Mouse (Mus musculus): Measurements from ENCODE around the gene P4htm. TPM values are rescaled to one million over a fixed set of nuclear protein-coding genes. Genes with fewer than 3 reads are reported as not detected.
A peak's percentile ranks its signal among the peaks of the same experiment; 100 is the strongest.

Gene P4htm
- polyA plus RNA-seq, 1 experiment from 2014 or later, result 2.1 TPM

DNA sequence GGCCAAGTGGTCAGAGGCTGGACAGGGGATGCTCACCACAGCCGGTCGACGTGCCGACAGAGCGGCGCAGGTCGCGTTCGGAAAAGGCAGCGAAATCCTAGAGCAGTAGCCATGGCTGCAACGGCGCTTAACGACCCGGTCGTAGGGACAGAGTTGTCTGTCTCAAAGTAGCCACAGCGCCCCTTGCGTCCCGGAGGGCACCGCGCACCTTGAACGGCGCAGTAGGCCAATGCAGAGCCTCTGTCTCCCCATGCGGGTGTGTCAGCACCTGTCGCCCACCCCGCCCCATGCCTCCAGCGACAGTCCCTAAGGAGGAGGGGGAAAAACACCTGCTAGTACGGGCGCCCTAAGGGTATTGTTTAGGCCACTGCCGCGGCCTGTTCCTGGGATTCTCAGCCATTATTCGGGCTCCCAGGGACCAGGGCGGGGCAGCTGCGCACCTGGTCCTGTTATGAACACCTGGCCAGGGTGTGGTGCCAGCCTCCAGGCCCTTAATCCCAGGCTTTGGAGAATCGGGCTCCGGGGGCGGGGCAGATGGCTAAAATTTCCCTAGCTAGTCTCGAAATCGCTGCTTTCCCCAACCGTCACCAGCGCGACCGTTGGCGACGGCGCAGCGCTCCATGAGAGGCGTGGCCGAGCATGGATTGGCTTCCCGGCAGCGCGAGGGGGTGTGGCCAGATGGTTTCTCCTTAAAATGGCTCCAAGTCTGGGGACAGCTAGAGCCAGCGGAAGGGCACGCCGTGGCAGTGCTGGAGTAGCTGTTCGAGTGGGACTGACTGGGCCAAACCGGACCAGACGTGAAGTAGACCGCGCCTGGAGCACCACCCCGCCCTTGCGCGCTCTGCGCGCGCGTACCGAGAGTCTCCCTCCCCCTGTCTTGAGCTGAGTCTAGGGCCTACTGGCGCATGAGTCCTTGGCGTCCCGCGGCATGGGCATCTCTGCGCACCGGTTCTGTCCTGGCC lies 30.4 kb downstream of the P4htm start, which contains the start of gene Ndufaf3:
Gene Ndufaf3, minus strand, starts transcription at position 620 of the 962 bp plus-strand sequence.
- DNase-seq (ENCODE audit: low spot score) (peak; percentile 97), ATAC-seq (replicated peaks; ENCODE audit: low FRiP score) (peak; percentile 78)
- Histone ChIP-seq H3K27me3 (replicated peaks; ENCODE audit: control insufficient read depth, insufficient read depth, low read length) (no peaks in the 10 kb centered on the region), H3K4me2 (peak within 1 kb of the TSS; percentile 100), H3K27ac (ENCODE audit: low read depth, low read length) (peak within 1 kb of the TSS; percentile 98), H3K4me1 (replicated peaks; ENCODE audit: control insufficient read depth, insufficient read depth, low read length) (peaks cover 47% of the 10 kb centered on the region), H3K36me3 (ENCODE audit: control insufficient read depth, insufficient read depth, low read length) (peaks cover 34% of the 10 kb centered on the region), H3K4me3 (ENCODE audit: low read depth, low read length) (peak within 1 kb of the TSS; percentile 78), H3K9ac (ENCODE audit: low read depth, low read length) (peak within 1 kb of the TSS; percentile 85), H3K9me3 (ENCODE audit: control insufficient read depth, low read length) (no peaks in the 10 kb centered on the region)
- under 1% methylated on average over 73 of the region's 73 CpGs for WGBS

DNA sequence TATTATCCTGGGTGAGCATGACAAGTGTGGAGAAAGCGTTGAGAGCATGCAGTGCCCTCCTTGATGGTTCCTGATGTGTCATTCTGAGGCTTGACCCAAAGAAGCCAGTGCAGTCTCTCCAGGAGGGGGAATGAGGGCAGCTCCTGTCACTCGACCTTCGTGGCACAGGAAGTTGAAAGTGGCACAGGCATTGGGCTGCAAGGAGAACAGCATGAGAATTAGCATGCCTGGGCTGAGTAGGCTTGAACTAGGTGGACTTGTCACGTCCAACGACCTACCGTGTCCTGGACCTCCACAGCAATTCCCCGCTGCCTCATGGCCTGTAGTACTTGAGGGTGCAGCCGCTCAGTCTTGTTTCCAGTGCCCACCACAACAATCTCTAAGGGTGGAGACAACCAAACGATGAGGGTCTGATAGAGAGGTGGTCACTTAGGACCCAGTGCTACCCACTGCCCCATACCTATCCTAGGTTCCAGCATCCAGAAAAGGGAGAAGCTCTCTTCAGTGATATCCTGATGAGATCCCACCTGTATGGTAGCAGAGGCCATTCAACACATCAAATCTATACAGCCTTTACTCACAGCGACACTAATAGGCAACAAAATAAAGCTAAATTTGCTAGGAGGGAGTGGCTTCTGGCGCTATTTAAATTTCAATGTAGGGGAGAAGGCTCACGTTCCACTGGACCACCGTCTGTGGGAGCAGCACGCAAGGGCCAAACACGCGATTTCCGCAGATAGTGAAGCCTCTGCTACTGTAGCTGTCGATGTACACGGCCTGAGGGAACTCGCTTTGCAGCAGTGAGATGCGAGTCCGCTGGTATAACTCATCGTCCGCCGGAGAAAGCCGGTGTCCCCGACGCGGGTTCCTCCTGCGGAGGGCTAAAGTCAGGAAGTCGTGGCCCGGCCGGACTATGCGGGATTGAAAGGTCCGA lies 31.3 kb downstream of the P4htm start:
- peaks cover 34% of the 10 kb centered on the region for H3K36me3 ChIP-seq (ENCODE audit: control insufficient read depth, insufficient read depth, low read length)
- peaks cover 55% of the 10 kb centered on the region for H3K4me1 ChIP-seq (replicated peaks; ENCODE audit: control insufficient read depth, insufficient read depth, low read length)
- peak overlapping the region; percentile 100 for H3K4me2 ChIP-seq
- DNase-seq (ENCODE audit: low spot score) (peak; percentile 42), ATAC-seq (replicated peaks; ENCODE audit: low FRiP score) (peak; percentile 1; the same call in 1 of the 2 replicates)
- WGBS, result 8% methylated on average over 35 of the region's 35 CpGs
- peak overlapping the region; percentile 98 for H3K27ac ChIP-seq (ENCODE audit: low read depth, low read length)
- no peaks in the 10 kb centered on the region for H3K27me3 ChIP-seq (replicated peaks; ENCODE audit: control insufficient read depth, insufficient read depth, low read length)
- H3K9me3 ChIP-seq (ENCODE audit: control insufficient read depth, low read length), result no peaks in the 10 kb centered on the region
- peak overlapping the region; percentile 85 for H3K9ac ChIP-seq (ENCODE audit: low read depth, low read length)
- H3K4me3 ChIP-seq (ENCODE audit: low read depth, low read length), result peak overlapping the region; percentile 78

- peaks cover 35% of the 10 kb centered on the region for H3K36me3 ChIP-seq (ENCODE audit: control insufficient read depth, insufficient read depth, low read length)
- no peak for DNase-seq (ENCODE audit: low spot score)
- WGBS, result 74% methylated on average over 7 of the region's 7 CpGs
- 0 out of 2 replicates have a peak overlapping the region, but pooled peaks have one; percentile 10 for H3K4me3 ChIP-seq (ENCODE audit: low read depth, low read length)
- peak overlapping the region; percentile 30; the same call in 1 of the 2 replicates for H3K27ac ChIP-seq (ENCODE audit: low read depth, low read length)
- H3K4me2 ChIP-seq, result peak overlapping the region; percentile 2; the same call in 1 of the 2 replicates
- peaks cover 42% of the 10 kb centered on the region for H3K4me1 ChIP-seq (replicated peaks; ENCODE audit: control insufficient read depth, insufficient read depth, low read length)
- ATAC-seq (replicated peaks; ENCODE audit: low FRiP score), result no peak
- H3K9ac ChIP-seq (ENCODE audit: low read depth, low read length), result peak overlapping the region; percentile 22; the same call in 1 of the 2 replicates
- no peaks in the 10 kb centered on the region for H3K27me3 ChIP-seq (replicated peaks; ENCODE audit: control insufficient read depth, insufficient read depth, low read length)
- H3K9me3 ChIP-seq (ENCODE audit: control insufficient read depth, low read length), result no peaks in the 10 kb centered on the region
These were observed 33.3 kb downstream of the P4htm start for GRCm38 (mm10) chr9:108564131-108564530.

DNA sequence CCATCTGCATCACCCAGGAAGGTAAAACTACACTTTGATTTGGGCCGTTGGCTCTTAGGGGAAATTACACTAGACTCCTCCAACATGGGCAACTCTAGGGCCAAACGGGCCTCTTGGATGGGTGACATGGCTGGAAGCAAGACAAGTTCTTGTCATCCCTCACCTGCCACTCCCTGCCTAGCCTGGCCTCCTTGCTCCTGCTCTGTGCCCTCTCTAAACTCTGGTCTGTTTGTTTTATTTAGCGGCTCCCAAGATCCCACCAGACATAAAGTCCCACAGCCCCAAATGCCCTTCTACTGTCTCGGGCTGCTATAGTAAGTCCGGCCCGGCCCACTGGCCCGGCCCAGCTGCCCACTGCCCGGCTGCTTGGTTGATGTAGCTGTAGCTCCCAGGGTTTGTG lies 33.8 kb downstream of the P4htm start:
- H3K36me3 ChIP-seq (ENCODE audit: control insufficient read depth, insufficient read depth, low read length), result peaks cover 39% of the 10 kb centered on the region
- no peak for ATAC-seq (replicated peaks; ENCODE audit: low FRiP score)
- no peak overlapping the region for H3K4me3 ChIP-seq (ENCODE audit: low read depth, low read length)
- WGBS, result 93% methylated on average over 8 of the region's 8 CpGs
- peak overlapping the region; percentile 30; the same call in 1 of the 2 replicates for H3K27ac ChIP-seq (ENCODE audit: low read depth, low read length)
- H3K4me1 ChIP-seq (replicated peaks; ENCODE audit: control insufficient read depth, insufficient read depth, low read length), result peaks cover 37% of the 10 kb centered on the region
- H3K4me2 ChIP-seq, result peak overlapping the region; percentile 2; the same call in 1 of the 2 replicates
- no peaks in the 10 kb centered on the region for H3K9me3 ChIP-seq (ENCODE audit: control insufficient read depth, low read length)
- H3K27me3 ChIP-seq (replicated peaks; ENCODE audit: control insufficient read depth, insufficient read depth, low read length), result no peaks in the 10 kb centered on the region
- peak overlapping the region; percentile 22; the same call in 1 of the 2 replicates for H3K9ac ChIP-seq (ENCODE audit: low read depth, low read length)
- DNase-seq (ENCODE audit: low spot score), result no peak

GRCm38 (mm10) chr9:108560227-108560841 lies 37.1 kb downstream of the P4htm start, which contains the start of gene Impdh2:
Impdh2 (plus strand) TSS chr9:108560286.
- H3K4me2 ChIP-seq, result peak within 1 kb of the TSS; percentile 85
- no peaks in the 10 kb centered on the region for H3K27me3 ChIP-seq (replicated peaks; ENCODE audit: control insufficient read depth, insufficient read depth, low read length)
- H3K36me3 ChIP-seq (ENCODE audit: control insufficient read depth, insufficient read depth, low read length), result peaks cover 58% of the 10 kb centered on the region
- H3K27ac ChIP-seq (ENCODE audit: low read depth, low read length), result peak within 1 kb of the TSS; percentile 70
- no peaks in the 10 kb centered on the region for H3K9me3 ChIP-seq (ENCODE audit: control insufficient read depth, low read length)
- peaks cover 20% of the 10 kb centered on the region for H3K4me1 ChIP-seq (replicated peaks; ENCODE audit: control insufficient read depth, insufficient read depth, low read length)
- WGBS, result under 1% methylated on average over 46 of the region's 53 CpGs
- peak within 1 kb of the TSS; percentile 80 for H3K4me3 ChIP-seq (ENCODE audit: low read depth, low read length)
- peak; percentile 97 for ATAC-seq (replicated peaks; ENCODE audit: low FRiP score)
- H3K9ac ChIP-seq (ENCODE audit: low read depth, low read length), result peak within 1 kb of the TSS; percentile 87
- peak; percentile 93 for DNase-seq (ENCODE audit: low spot score)

DNA sequence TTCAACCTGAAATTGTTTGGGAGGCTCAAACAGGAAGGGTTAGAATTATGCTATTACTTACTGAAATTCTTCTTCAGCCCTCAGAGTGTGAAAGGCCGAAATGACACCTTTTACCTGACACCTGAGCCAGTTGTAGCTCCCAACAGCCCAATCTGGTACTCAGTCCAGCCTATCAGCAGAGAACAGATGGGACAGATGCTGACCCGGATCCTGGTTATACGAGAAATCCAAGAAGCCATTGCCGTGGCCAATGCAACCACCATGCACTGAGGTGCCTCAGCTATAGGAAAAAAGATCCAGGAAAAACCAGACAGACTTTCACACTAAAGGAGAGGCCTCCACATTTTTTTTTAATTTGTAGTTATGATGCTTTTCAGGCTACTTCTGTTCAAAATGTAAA lies 38.3 kb downstream of the P4htm start:
- Histone ChIP-seq H3K27ac (ENCODE audit: low read depth, low read length) (no peak overlapping the region), H3K4me3 (ENCODE audit: low read depth, low read length) (no peak overlapping the region), H3K9ac (ENCODE audit: low read depth, low read length) (no peak overlapping the region), H3K4me2 (no peak overlapping the region), H3K36me3 (ENCODE audit: control insufficient read depth, insufficient read depth, low read length) (peaks cover 56% of the 10 kb centered on the region), H3K4me1 (replicated peaks; ENCODE audit: control insufficient read depth, insufficient read depth, low read length) (peaks cover 16% of the 10 kb centered on the region), H3K27me3 (replicated peaks; ENCODE audit: control insufficient read depth, insufficient read depth, low read length) (no peaks in the 10 kb centered on the region), H3K9me3 (ENCODE audit: control insufficient read depth, low read length) (no peaks in the 10 kb centered on the region)
- no peak for DNase-seq (ENCODE audit: low spot score)
- ATAC-seq (replicated peaks; ENCODE audit: low FRiP score), result no peak
- 85% methylated on average over 4 of the region's 4 CpGs for WGBS

- 80% methylated on average over 1 of the region's 1 CpGs for WGBS
- H3K4me2 ChIP-seq, result no peak overlapping the region
- ATAC-seq (replicated peaks; ENCODE audit: low FRiP score) (no peak), DNase-seq (ENCODE audit: low spot score) (no peak)
- H3K27ac ChIP-seq (ENCODE audit: low read depth, low read length), result no peak overlapping the region
- no peaks in the 10 kb centered on the region for H3K27me3 ChIP-seq (replicated peaks; ENCODE audit: control insufficient read depth, insufficient read depth, low read length)
- H3K36me3 ChIP-seq (ENCODE audit: control insufficient read depth, insufficient read depth, low read length), result peaks cover 47% of the 10 kb centered on the region
- no peak overlapping the region for H3K9ac ChIP-seq (ENCODE audit: low read depth, low read length)
- H3K9me3 ChIP-seq (ENCODE audit: control insufficient read depth, low read length), result no peaks in the 10 kb centered on the region
- H3K4me1 ChIP-seq (replicated peaks; ENCODE audit: control insufficient read depth, insufficient read depth, low read length), result no peaks in the 10 kb centered on the region
- no peak overlapping the region for H3K4me3 ChIP-seq (ENCODE audit: low read depth, low read length)
These were observed 50.6 kb downstream of the P4htm start for GRCm38 (mm10) chr9:108546875-108547274.

- Histone ChIP-seq H3K4me1 (replicated peaks; ENCODE audit: control insufficient read depth, insufficient read depth, low read length) (no peaks in the 10 kb centered on the region), H3K36me3 (ENCODE audit: control insufficient read depth, insufficient read depth, low read length) (peaks cover 53% of the 10 kb centered on the region), H3K4me3 (ENCODE audit: low read depth, low read length) (no peak overlapping the region), H3K27me3 (replicated peaks; ENCODE audit: control insufficient read depth, insufficient read depth, low read length) (no peaks in the 10 kb centered on the region), H3K9ac (ENCODE audit: low read depth, low read length) (no peak overlapping the region), H3K4me2 (no peak overlapping the region), H3K27ac (ENCODE audit: low read depth, low read length) (no peak overlapping the region), H3K9me3 (ENCODE audit: control insufficient read depth, low read length) (no peaks in the 10 kb centered on the region)
- DNase-seq (ENCODE audit: low spot score), result no peak
- WGBS, result 94% methylated on average over 3 of the region's 3 CpGs
- ATAC-seq (replicated peaks; ENCODE audit: low FRiP score), result no peak
These were observed 51.5 kb downstream of the P4htm start for GRCm38 (mm10) chr9:108545986-108546385.

All from liver, embryonic 11.5 days (tissue).